Mouse (Mus musculus): ENCODE measurements around the gene Samd13.

- TF ChIP-seq MYOG (IDR thresholded peaks at IDR 0.05; ENCODE audit: control insufficient read depth in 1 of 3, insufficient read depth in 1 of 3, insufficient read length in 2 of 3, low read depth in 2 of 3) (no peak), TCF12 (IDR thresholded peaks at IDR 0.05; ENCODE audit: insufficient read depth, poor library complexity, severe bottlenecking) (no peak), POLR2A (IDR thresholded peaks at IDR 0.05; ENCODE audit: insufficient read length, low read depth) (no peak), USF1 (IDR thresholded peaks at IDR 0.05; ENCODE audit: low read depth) (no peak)
Observed at GRCm38 (mm10) chr3:146723037-146723436, 37.6 kb upstream of the Samd13 start.

Data from myocyte (in vitro differentiated cells).